Comparison of ENCODE assay signal across 10 mouse cellular contexts in genomic region chr11:85739266-85739977, GRCm38 (mm10).
DNase-seq lines count a peak whose midpoint lies in the region; ATAC-seq and TF ChIP-seq lines count a peak whose summit lies in the region.
"Had no signal": no experiment of that assay in that cellular context is flagged by ENCODE, and none has a peak within 500 bp of the region (broad histone marks: within the 10 kb centered on the region; RNA-seq: fewer than 3 reads in every experiment).

No protein-coding gene starts in this region.

- 0 out of 2 replicates have a peak overlapping the region, but pooled peaks have one; percentile 37 for H3K27ac ChIP-seq in kidney, postnatal 0 days
- H3K27ac ChIP-seq in embryonic facial prominence, embryonic 15.5 days (replicated peaks), result peak overlapping the region; percentile 63; the same call in 1 of the 2 replicates
- 0 out of 2 replicates have a peak overlapping the region, but pooled peaks have one; percentile 33 for H3K27ac ChIP-seq in olfactory bulb, adult 2 months (ENCODE audit: insufficient read depth, low read depth, low read length)
- no peak overlapping the region for H3K27ac ChIP-seq in thymus, adult 2 months (ENCODE audit: control insufficient read depth, insufficient read depth, low read length)
- H3K27ac ChIP-seq: forebrain, embryonic 15.5 days had no signal

- no peak for TF ChIP-seq CTCF in kidney, postnatal 0 days (IDR thresholded peaks at IDR 0.05; ENCODE audit: low read depth)
- no peak for TF ChIP-seq CTCF in olfactory bulb, adult 2 months (IDR thresholded peaks at IDR 0.05; ENCODE audit: insufficient read depth, low read depth, low read length)
- no peak for TF ChIP-seq CTCF in thymus, adult 2 months (IDR thresholded peaks at IDR 0.05; ENCODE audit: borderline replicate concordance, control insufficient read depth, extremely low read depth, insufficient read depth, low read length, poor library complexity)

- DNase-seq in kidney, postnatal 0 days (ENCODE audit: low spot score), result peak; percentile 72
- no peak for DNase-seq in kidney, adult 18-20 months
- peak; percentile 16 to 24 for DNase-seq in layer of hippocampus, postnatal 14 days (ENCODE audit: low spot score in 2 of 2)
- no peak for DNase-seq in thymus, adult 2 months
- no peak for DNase-seq in spleen, postnatal 4 days (ENCODE audit: low spot score in 2 of 2)
- DNase-seq in embryo, embryonic 11 days, result no peak
- DNase-seq: thymus, postnatal 4 days had no signal

- ATAC-seq in kidney, postnatal 0 days (replicated peaks; ENCODE audit: low FRiP score, low read depth), result no peak
- peak; percentile 24; the same call in 1 of the 2 replicates for ATAC-seq in embryonic facial prominence, embryonic 15.5 days (ENCODE audit: insufficient number of reproducible peaks, low FRiP score, low TSS enrichment, low read depth)
- ATAC-seq: forebrain, embryonic 15.5 days had no signal

- H3K9ac ChIP-seq in kidney, postnatal 0 days (ENCODE audit: low read depth, low read length), result no peak overlapping the region
- no peak overlapping the region for H3K9ac ChIP-seq in embryonic facial prominence, embryonic 15.5 days
- H3K9ac ChIP-seq: forebrain, embryonic 15.5 days had no signal

- H3K9me3 ChIP-seq in kidney, postnatal 0 days (replicated peaks; ENCODE audit: low read length), result no peaks in the 10 kb centered on the region
- no peaks in the 10 kb centered on the region for H3K9me3 ChIP-seq in embryonic facial prominence, embryonic 15.5 days (replicated peaks)
- H3K9me3 ChIP-seq: forebrain, embryonic 15.5 days had no signal

- peaks cover 8% of the 10 kb centered on the region; the same call in 1 of the 2 replicates for H3K4me1 ChIP-seq in kidney, postnatal 0 days (replicated peaks; ENCODE audit: insufficient read depth, low read length)
- H3K4me1 ChIP-seq in embryonic facial prominence, embryonic 15.5 days, result peaks cover 21% of the 10 kb centered on the region
- H3K4me1 ChIP-seq in olfactory bulb, adult 2 months (ENCODE audit: control insufficient read depth, insufficient read depth, low read length), result peaks cover 9% of the 10 kb centered on the region
- no peaks in the 10 kb centered on the region for H3K4me1 ChIP-seq in thymus, adult 2 months (replicated peaks; ENCODE audit: control insufficient read depth, insufficient read depth, low read length)

- no peaks in the 10 kb centered on the region for H3K36me3 ChIP-seq in kidney, postnatal 0 days (ENCODE audit: insufficient read depth, low read length)
- H3K36me3 ChIP-seq in embryonic facial prominence, embryonic 15.5 days, result no peaks in the 10 kb centered on the region
- no peaks in the 10 kb centered on the region for H3K36me3 ChIP-seq in thymus, adult 2 months (ENCODE audit: control insufficient read depth, insufficient read depth, low read length)
- H3K36me3 ChIP-seq: forebrain, embryonic 15.5 days had no signal

- no peak overlapping the region for H3K4me2 ChIP-seq in kidney, postnatal 0 days (ENCODE audit: low read length)
- 0 out of 2 replicates have a peak overlapping the region, but pooled peaks have one; percentile 1 for H3K4me2 ChIP-seq in embryonic facial prominence, embryonic 15.5 days (replicated peaks)
- H3K4me2 ChIP-seq: forebrain, embryonic 15.5 days had no signal

- no peak for TF ChIP-seq POLR2A in olfactory bulb, adult 2 months (IDR thresholded peaks at IDR 0.05; ENCODE audit: insufficient read depth, low read depth, low read length)
- no peak for TF ChIP-seq POLR2A in thymus, adult 2 months (IDR thresholded peaks at IDR 0.05; ENCODE audit: control insufficient read depth, extremely low read depth, insufficient read depth, low read length, poor library complexity)

- WGBS in kidney, postnatal 0 days, result 42% methylated on average over 6 of the region's 6 CpGs
- WGBS in embryonic facial prominence, embryonic 15.5 days, result 46% methylated on average over 6 of the region's 6 CpGs
- WGBS in olfactory bulb, adult 2 months, result 38% methylated on average over 6 of the region's 6 CpGs
- WGBS in thymus, adult 2 months, result 89% methylated on average over 6 of the region's 6 CpGs

- no peaks in the 10 kb centered on the region for H3K27me3 ChIP-seq in kidney, postnatal 0 days (ENCODE audit: insufficient read depth, low read length)
- H3K27me3 ChIP-seq in embryonic facial prominence, embryonic 15.5 days, result no peaks in the 10 kb centered on the region
- H3K27me3 ChIP-seq in thymus, adult 2 months (ENCODE audit: control insufficient read depth, insufficient read depth, low read length), result no peaks in the 10 kb centered on the region

- H3K4me3 ChIP-seq in kidney, postnatal 0 days (replicated peaks; ENCODE audit: low read depth, low read length), result no peak overlapping the region
- H3K4me3 ChIP-seq in embryonic facial prominence, embryonic 15.5 days (replicated peaks), result no peak overlapping the region
- no peak overlapping the region for H3K4me3 ChIP-seq in olfactory bulb, adult 2 months (ENCODE audit: insufficient read depth, low read depth, low read length)
- H3K4me3 ChIP-seq in thymus, adult 2 months (ENCODE audit: control insufficient read depth, insufficient read depth, low read length), result no peak overlapping the region
- H3K4me3 ChIP-seq: forebrain, embryonic 15.5 days had no signal

Comparison
In these comparisons a context has a peak if more than half of its experiments do, and no peak if none do; other contexts are left out.
1. DNase-seq: peak in kidney, postnatal 0 days (single experiment) and layer of hippocampus, postnatal 14 days (2 of 2); none in kidney, adult 18-20 months (single experiment), thymus, adult 2 months (single experiment), spleen, postnatal 4 days (0 of 2) and embryo, embryonic 11 days (single experiment).